Mouse (Mus musculus) megakaryocyte, embryonic 14.5 days (primary cell): Measurements from ENCODE around the gene Mrpl9. TPM values are rescaled to one million over a fixed set of nuclear protein-coding genes. Genes with fewer than 3 reads are reported as not detected.

Experiments used
- H3K27me3 ChIP-seq: replicated peaks from 2 replicates; pipeline ENCODE3; 2012; ENCODE audit warnings: inconsistent platforms
- H3K36me3 ChIP-seq: replicated peaks from 2 replicates; pipeline ENCODE3; 2012; ENCODE audit warnings: low read length, inconsistent platforms, mixed read lengths
- H3K4me1 ChIP-seq: 2 replicates; pipeline ENCODE4 v1.6.1; 2012; ENCODE audit warnings: inconsistent platforms
- H3K4me3 ChIP-seq: replicated peaks from 2 replicates; pipeline ENCODE3; 2012; ENCODE audit warnings: moderate library complexity, mild to moderate bottlenecking, inconsistent platforms
- H3K9me3 ChIP-seq: 2 replicates; pipeline ENCODE4 v1.6.1; 2012; ENCODE audit warnings: inconsistent platforms
- FLI1 ChIP-seq: IDR thresholded peaks from 2 replicates; pipeline ENCODE4 v1.6.1; 2012; ENCODE audit warnings: low read length, inconsistent platforms, mixed read lengths
- GATA1 ChIP-seq: IDR thresholded peaks from 3 replicates; pipeline ENCODE4 v1.6.1; 2012; ENCODE audit warnings: mixed read lengths, low read length, inconsistent platforms, borderline replicate concordance
- polyA plus RNA-seq: library from polyadenylated mRNA; stranded (reverse); fragments of >175 nt; gene quantifications from 2 replicates; pipeline ENCODE4 v1.2.3, GENCODE M21; 2012; ENCODE audit warnings: low replicate concordance; ENCODE audit not compliant: insufficient read depth

The Mrpl9 gene
- polyA plus RNA-seq, 1 experiment, result 35.2 TPM

GRCm38 (mm10) chr3:94459834-94460233, 16.7 kb downstream of the Mrpl9 start:
- peaks cover 13% of the 10 kb centered on the region for H3K9me3 ChIP-seq
- no peak for TF ChIP-seq GATA1
- no peak for TF ChIP-seq FLI1
- no peak overlapping the region for H3K4me3 ChIP-seq
- H3K4me1 ChIP-seq, result peaks cover 15% of the 10 kb centered on the region
- H3K36me3 ChIP-seq, result no peaks in the 10 kb centered on the region
- H3K27me3 ChIP-seq, result peaks cover 30% of the 10 kb centered on the region

DNA sequence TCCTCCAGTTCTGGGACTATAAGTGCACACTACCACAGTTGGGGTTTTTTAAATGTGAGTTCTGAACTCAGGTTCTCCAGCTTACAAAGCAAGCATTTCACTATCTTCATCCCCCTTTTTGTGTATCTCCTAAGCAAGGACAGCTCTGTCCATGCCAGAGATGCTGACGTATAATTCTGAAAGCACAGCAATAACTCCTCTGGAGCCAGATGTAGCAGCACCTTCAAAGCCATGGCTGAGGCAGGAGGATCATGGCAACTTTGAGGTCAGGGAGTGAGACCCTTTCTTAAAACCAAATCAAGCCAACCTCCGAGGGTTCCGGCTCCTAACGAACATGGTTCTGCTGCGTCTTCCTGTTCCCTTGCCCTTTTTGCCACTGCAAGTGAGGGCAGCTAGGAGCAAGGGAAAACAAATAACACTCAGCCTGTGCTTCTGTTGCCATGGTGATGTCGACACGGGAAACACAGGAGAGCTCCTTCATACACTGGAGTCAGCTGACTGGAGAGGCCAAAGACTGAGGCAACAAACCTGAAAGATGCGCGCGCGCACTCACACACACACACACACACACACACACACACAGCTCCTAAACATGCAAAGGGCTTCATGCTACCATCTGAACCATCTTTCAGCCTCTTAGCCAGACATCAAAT, 20.9 kb downstream of the Mrpl9 start:
- peaks cover 37% of the 10 kb centered on the region for H3K27me3 ChIP-seq
- no peak overlapping the region for H3K4me3 ChIP-seq
- H3K9me3 ChIP-seq, result peaks cover 3% of the 10 kb centered on the region; the same call in 1 of the 2 replicates
- no peaks in the 10 kb centered on the region for H3K36me3 ChIP-seq
- H3K4me1 ChIP-seq, result no peaks in the 10 kb centered on the region
- TF ChIP-seq FLI1 (no peak), GATA1 (no peak)

DNA sequence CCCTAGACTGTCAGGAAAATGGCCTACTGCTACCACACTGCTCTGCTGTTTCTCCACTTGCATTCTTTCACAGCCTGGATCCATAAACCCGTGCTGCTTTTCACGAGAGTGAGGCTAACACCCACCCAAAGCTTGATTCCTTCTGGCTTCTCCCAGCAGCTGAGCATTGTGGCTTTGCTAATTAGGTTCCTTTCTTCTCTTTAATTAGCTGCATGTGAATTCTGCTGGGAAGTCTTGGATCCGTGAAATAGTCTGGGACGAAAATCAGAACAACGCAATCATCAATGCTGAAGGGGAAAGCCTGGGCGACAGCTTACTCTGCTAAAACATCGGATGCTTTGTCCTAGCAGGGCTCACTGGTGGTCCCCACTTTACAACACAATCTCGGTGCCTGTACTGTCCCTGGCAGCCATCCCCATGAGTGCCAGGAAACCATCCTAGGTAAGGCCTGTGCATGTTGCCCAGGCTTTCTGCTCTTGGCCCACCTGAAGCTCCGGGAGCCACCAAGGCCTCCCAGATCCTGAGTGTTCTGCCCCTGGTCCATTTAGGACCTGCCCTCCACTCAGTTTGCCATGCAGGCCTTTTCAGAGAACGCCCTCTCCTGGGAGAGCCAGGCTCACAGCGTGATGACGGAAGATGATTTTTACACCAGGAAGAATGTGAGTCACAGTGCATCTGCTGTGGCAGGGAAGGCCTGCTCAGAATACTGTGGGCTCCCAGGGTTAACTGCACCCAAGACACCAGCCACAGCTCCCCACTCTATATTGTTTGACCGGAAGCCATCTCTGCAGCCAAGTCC, 22.7 kb downstream of the Mrpl9 start:
- Histone ChIP-seq H3K9me3 (no peaks in the 10 kb centered on the region), H3K4me1 (no peaks in the 10 kb centered on the region), H3K36me3 (no peaks in the 10 kb centered on the region), H3K4me3 (no peak overlapping the region), H3K27me3 (peaks cover 37% of the 10 kb centered on the region)
- no peak for TF ChIP-seq GATA1
- TF ChIP-seq FLI1, result no peak

GRCm38 (mm10) chr3:94468931-94469330, 25.8 kb downstream of the Mrpl9 start:
- no peaks in the 10 kb centered on the region for H3K9me3 ChIP-seq
- H3K36me3 ChIP-seq, result no peaks in the 10 kb centered on the region
- TF ChIP-seq GATA1 (no peak), FLI1 (no peak)
- H3K4me1 ChIP-seq, result no peaks in the 10 kb centered on the region; the same call in 1 of the 2 replicates
- peaks cover 47% of the 10 kb centered on the region for H3K27me3 ChIP-seq
- H3K4me3 ChIP-seq, result no peak overlapping the region

DNA sequence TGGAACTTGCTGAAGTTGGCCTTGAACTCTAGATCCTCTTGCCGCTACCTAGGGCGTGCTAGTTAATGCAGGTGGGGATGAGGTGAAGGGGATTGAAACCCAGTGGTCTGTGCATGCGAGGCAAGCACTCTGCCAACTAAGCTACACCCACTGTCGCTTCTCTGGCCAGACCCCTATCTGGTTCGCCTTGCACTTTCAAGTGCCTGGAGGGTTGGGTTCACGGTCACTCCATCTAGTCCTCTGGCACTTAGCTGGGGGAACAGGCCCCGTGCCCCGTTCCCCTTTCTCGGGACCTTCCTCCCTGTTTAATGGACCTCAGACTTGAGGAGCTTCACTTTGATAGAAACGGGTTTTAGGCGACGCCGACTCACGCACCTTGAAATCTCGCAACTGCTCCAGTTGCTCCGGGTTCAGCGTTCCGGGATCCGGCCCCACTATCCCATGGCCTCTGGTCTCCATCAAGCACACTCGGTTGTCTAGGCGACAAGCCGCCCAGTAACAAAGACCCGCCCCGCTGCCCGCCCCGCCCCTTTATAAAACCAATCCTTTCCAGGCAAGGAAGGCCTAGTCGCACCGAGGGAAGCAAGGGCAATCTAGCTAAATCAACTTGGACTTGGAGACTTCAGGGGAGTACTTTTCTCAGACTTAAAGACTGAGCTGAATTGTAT, 29.5 kb downstream of the Mrpl9 start:
- no peaks in the 10 kb centered on the region; the same call in 1 of the 2 replicates for H3K4me1 ChIP-seq
- no peak for TF ChIP-seq GATA1
- no peak for TF ChIP-seq FLI1
- no peaks in the 10 kb centered on the region for H3K36me3 ChIP-seq
- H3K27me3 ChIP-seq, result peaks cover 58% of the 10 kb centered on the region
- no peak overlapping the region for H3K4me3 ChIP-seq
- H3K9me3 ChIP-seq, result no peaks in the 10 kb centered on the region

- Histone ChIP-seq H3K4me3 (no peak overlapping the region), H3K36me3 (no peaks in the 10 kb centered on the region), H3K4me1 (no peaks in the 10 kb centered on the region; the same call in 1 of the 2 replicates), H3K9me3 (no peaks in the 10 kb centered on the region), H3K27me3 (peaks cover 58% of the 10 kb centered on the region)
- TF ChIP-seq FLI1 (no peak), GATA1 (no peak)
These were observed 30.0 kb downstream of the Mrpl9 start for GRCm38 (mm10) chr3:94473115-94473505.

- TF ChIP-seq GATA1, result no peak
- no peak for TF ChIP-seq FLI1
- Histone ChIP-seq H3K27me3 (peaks cover 58% of the 10 kb centered on the region), H3K4me1 (no peaks in the 10 kb centered on the region; the same call in 1 of the 2 replicates), H3K9me3 (no peaks in the 10 kb centered on the region), H3K36me3 (no peaks in the 10 kb centered on the region), H3K4me3 (no peak overlapping the region)
These were observed 30.6 kb downstream of the Mrpl9 start for GRCm38 (mm10) chr3:94473567-94474232.

DNA sequence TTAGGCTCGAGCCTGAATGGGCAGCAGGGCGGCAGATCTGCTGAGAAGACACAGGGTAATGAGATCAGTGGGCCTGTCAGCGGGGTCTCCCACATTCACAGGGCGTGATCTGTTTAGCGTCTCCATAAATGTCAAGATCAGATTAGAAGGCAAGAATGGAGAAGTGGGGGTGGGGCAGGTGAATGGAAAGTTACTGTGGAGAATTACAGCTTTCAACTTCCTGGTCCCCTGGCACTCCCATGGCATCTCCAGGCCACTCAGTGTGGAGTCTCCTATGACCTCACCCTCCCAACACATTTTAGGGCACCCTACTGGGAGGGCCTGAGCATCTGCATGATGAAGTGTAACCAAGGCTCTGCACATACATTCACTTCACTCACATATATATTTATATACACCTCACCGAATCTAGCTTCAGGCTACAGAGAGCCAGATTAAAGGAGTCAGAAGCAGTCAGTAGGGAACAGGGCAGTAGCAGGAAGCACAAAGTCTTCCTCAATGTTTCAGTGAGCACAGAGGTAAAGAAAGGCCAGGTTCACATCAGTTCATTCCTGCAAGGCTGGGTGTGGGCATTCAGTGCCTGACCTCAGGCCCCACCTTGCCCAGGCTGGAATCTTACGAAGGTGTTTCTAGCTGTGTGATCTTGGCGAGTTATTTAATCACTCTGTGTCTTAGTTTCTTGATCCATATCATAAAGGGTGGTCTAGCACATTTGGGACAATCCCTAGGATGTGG, 33.4 kb downstream of the Mrpl9 start:
- Histone ChIP-seq H3K4me1 (peaks cover 13% of the 10 kb centered on the region), H3K36me3 (no peaks in the 10 kb centered on the region)

DNA sequence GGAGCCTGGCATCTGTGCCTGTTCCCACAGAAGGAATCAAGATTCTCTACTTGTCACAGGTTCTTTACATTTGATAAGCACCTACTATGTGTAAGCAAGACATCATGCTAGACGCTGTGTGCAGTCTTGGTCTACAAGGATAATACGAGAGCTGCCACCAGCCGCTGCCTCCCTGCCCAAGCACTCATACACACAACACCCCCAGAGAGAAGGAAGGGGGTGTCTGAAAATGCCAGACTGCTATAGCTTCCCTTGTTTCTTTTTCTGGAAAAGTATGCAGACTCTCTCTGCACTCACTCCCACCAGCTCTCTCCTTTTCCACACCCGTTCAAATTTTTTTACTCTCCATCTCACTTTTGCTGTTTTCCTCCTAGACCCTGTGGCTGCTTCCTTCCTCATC, 34.3 kb downstream of the Mrpl9 start:
- Histone ChIP-seq H3K4me1 (peaks cover 23% of the 10 kb centered on the region), H3K36me3 (no peaks in the 10 kb centered on the region), H3K27me3 (peaks cover 75% of the 10 kb centered on the region), H3K9me3 (no peaks in the 10 kb centered on the region), H3K4me3 (no peak overlapping the region)
- no peak for TF ChIP-seq FLI1
- no peak for TF ChIP-seq GATA1

More for the DNA sequence above, 33.4 kb downstream of the Mrpl9 start:
- TF ChIP-seq GATA1, result no peak
- no peak for TF ChIP-seq FLI1
- no peaks in the 10 kb centered on the region for H3K9me3 ChIP-seq
- peaks cover 73% of the 10 kb centered on the region for H3K27me3 ChIP-seq
- H3K4me3 ChIP-seq, result no peak overlapping the region
